Mouse (Mus musculus) gastrocnemius, postnatal 4 days (tissue): Measurements from ENCODE around the gene Kif5a. TPM values are rescaled to one million over a fixed set of nuclear protein-coding genes. Genes with fewer than 3 reads are reported as not detected.
A peak's percentile ranks its signal among the peaks of the same experiment; 100 is the strongest.

Source experiments
- DNase-seq, 2 experiments: peaks; one replicate each; pipeline ENCODE4 v3.0.0; 2021 to 2022; ENCODE audit warnings: low spot score in 2 of 2, mixed read lengths in 2 of 2
- total RNA-seq, 2 experiments: library from RNA; stranded (reverse); gene quantifications; 2 replicates each; pipeline ENCODE4 v1.2.3; 2021

Kif5a gene
- total RNA-seq, 2 experiments from 2014 or later: 1.2 to 1.4 TPM

DNA sequence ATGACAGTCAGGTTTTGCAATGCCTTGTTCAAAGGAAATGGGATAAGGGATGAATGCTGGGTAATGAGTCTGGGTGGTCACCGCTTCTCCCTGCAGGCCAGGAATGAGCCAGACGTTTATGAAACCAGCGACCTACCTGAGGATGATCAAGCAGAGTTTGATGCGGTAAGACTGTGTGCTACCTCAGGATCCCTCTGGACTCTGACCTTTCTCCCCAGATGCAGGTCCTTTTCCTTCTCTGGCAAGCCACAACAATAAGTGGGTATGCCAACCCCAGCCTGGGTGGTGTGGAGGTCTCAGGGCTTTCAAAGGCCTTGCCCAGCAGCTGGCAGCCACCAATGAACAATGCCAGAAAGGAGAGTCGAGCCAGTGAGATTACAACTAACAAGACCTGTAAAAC is 4.2 kb upstream of the Kif5a start:
- no peak for DNase-seq

DNA sequence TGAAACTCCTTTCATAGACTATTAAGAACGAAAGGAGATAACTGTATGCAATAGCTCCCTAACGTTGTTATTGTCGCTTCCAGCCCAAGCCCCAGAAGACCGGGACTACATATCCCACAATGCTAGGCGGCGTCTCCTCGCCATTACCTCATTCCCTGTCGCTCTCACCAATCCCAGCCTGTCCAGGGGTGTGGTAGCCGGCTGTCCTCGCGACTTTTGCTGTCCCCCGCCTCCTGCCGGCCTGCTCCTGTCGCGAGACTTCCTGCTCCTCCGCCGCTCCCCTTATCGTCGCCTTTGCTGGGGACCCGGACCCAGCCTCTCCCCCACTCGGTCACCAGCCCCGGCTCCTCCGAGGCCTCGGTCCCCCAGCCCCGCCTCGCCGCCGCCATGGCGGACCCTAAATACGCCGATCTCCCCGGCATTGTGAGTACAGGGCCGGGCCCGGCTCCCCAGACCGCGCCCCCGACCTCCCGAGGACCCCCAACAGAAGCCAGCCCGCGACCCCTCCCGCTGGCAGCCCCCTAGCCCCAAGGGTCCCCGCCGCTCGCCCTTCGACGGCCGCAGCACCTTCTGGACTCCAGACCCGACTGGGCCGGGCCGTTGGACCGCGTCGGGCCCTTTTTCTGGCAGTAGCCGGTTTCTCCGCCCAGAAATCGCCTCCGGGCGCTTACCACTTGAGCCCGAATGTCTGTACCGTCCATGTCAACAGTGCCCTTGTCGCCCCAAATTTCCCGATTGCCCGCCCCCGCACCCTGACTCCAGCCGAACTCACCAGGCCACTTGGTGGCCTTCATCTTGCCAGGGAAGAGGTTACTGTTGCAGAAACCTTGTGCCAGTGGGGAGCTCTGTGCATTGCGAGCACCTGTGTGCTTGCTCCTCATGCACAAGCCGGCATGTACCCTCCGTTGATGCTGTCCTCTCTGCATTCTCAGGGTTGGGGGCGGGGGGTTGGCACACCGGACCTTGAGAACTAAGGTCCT is 3.3 kb upstream of the Kif5a start, which contains the start of gene Dctn2:
Gene Dctn2, plus strand, starts transcription at position 257 of the 980 bp plus-strand sequence.
- DNase-seq: peak; percentile 81 to 93

DNA sequence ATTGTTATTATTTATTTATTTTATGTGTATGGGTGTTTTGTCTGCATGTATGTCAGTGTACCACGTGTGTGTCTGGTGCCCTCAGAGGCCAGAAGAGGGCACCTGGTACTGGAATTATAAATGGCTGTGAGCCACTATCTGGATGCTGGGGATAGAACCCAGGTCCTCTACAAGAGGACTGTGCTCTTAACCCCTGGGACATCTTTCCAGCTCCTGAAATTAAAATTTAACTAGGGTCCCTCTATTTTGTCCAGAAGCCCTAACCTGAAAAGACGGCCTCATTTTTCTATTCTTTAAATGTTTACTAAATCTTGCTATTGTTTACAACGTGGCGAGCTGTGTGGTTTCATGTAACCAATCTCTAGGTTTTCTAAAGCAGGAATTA is 2.6 kb upstream of the Kif5a start:
- DNase-seq: no peak

DNA sequence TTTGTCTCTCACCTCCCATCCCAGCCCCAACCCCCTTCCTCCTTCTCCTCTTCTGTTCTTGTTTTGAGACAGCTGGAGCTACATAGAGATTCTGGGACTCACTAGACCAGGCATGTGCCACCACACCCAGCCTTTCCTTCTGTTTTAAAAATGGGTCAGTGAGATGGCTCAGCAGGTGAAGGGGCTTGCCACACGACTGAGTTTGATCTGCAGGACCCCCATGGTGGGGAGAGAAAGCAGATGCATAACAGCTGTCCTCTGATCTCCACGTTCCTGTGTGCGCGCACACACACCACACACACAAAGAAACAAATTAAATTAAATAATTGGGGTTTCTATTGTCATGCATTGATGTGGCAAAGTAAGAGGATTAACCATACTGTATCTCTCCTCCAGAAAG is 1.8 kb upstream of the Kif5a start:
- DNase-seq: no peak

DNA sequence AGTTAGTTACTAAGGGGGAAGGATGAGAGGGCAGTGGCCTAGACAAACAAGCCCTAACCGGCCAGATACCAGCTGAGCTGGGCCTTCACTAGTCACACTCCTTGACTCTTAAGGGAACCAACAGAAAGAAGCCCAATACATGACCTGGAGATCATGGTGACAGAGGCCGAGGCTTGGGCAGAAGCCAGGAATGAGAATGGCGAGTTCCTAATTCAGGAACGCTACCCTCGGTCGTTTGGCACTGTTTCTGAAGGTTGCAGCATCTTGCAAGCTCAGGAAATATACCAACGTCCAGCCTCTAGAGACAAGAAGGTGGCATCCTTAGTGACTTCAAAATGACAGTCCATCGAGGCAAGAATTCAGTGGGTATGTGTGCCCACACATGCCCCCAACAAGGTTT is 1.2 kb upstream of the Kif5a start:
- no peak for DNase-seq

DNA sequence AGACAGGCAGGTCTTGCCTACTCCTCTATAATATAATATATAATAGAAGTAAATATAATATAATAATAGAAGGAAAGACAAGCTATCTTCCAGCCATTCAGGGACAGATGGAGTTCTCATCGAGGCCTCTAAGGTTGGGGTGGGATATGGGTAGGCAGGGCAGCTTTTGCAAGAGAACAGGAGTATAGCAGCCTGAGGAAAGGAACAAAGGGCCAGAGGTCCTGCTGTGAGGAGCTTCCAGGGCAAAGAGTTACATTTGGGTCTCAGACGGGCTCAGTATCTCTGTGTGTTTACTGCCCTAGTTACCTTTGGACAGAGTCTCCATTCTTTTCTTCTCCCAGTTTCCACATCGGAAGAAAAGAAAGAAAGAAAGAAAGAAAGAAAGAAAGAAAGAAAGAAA is 483 bp upstream of the Kif5a start:
- no peak for DNase-seq

DNA sequence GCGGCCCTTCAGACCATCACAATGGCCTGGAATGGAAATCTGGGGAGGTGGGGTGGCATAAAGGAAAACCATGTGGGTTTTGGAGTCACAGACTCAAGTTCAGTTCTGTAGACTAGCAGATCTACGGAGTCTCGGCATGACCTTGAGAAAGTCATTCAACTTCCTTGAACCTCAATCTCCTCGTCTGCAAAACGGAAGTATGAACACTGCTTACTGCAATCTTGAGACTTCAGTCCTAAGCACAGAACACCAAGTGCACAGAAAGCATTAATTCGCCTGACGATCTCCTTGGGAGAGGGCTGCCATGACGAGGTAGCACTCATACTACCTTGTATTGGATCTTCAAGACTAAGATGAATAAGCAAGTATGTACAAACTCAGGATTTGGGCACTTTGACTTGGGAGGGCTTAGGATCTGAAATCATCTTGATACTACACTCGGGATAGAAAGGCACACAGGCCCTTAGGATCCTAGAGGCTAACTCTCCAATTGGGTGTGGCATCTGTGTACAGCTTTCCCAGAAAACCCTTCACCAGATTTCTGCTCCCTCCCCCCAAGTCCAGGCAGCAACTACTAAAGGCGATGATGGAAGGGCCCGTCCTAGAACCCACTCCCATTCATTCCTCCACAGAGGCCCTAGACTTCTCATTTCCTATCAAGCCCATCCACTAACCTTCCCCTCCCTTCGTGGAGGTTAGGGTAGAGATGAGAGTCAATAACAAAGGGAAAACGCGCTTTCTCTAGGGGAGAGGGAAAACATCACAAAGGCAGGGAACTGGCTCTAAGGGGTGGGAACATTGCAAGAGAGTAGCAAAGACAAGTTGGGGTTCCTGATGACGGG is 1.2 kb downstream of the Kif5a start:
- DNase-seq: no peak

DNA sequence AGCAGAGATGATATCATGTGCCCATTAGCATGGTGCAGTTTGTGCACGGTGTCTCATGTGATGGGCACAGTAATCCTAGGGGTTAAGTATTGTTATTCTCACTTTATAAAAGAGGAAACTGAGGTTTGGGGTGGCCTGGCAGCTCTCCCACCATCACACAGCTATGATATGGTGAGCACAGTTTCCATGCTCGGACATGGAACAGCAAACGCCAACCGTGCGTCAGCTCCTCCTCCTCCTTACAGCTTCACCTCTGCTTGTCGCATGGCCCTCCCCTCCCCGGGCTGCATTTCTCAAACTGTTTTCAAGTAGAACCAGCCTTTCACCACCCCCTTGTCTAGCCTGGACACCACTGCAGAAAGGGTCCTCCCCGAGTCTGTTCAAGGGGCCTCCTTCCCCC is 4.7 kb downstream of the Kif5a start:
- no peak for DNase-seq

DNA sequence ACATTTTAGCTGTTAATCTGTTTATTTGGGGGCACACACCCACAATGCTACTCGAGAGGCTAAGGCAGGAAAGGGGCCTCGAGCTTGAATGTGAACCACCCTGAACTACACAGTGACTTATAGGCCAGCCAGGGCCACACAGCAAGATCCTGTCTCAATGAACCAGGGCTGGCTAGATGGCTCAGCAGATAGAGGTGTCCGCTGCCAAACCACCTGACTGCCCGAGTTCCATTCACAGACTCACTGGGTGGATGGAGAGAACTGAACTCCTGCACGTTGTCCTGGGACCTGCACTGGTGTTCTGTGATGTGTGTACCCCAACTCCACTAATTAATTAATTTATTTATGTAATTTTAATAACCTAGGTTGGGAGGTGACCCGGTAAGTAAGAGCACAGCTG is 5.4 kb downstream of the Kif5a start:
- no peak for DNase-seq

DNA sequence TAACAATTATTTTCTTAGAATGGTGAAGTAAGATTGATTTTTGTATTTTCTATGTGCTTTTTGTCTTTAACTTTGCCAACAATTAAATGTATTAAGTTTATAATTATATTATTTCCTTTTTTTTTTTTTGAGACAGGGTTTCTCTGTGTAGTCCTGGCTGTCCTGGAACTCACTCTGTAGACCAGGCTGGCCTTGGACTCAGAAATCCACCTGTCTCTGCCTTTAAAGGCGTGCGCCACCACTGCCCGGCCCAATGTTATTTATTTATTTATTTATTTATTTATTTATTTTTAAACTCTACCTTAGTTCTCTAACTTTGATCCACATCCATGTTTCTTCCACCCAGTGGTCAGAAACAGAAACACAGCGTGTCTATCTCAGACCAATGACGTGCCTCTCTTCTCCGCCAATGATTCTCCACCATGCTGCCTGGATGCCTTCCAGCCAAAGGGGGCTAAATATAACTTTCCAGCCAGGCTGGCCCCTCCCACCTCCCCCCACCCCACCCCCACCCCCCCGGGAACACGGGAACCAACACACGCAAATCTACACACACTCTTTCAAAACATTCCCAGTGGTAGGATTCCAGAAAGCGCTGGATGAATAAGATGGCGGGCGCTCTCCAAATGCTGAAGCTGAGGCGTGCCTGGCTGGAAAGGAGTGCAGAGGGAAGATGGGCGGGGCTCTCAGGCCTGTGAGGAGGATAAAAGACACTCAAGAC is 7.4 kb downstream of the Kif5a start:
- DNase-seq: peak in 1 of 2 experiments; percentile 67

DNA sequence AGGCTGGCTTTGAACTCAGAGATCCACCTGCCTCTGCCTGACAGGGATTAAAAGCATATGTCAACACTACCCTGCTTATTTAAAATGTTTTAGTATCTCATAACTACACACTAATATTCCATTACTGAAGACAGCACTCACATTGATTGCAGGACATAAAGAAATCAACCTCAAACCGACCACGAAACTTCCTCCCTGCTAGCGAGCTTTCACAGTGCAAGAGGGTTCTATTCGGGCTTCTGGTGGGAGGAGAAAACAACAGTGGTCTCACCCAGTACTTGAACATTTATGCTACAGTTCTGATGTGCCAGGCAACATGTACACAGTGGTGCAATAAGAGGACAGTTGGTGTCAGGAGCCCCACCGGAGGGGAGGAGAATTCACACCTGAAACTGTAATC is 12.3 kb downstream of the Kif5a start:
- DNase-seq: no peak

DNA sequence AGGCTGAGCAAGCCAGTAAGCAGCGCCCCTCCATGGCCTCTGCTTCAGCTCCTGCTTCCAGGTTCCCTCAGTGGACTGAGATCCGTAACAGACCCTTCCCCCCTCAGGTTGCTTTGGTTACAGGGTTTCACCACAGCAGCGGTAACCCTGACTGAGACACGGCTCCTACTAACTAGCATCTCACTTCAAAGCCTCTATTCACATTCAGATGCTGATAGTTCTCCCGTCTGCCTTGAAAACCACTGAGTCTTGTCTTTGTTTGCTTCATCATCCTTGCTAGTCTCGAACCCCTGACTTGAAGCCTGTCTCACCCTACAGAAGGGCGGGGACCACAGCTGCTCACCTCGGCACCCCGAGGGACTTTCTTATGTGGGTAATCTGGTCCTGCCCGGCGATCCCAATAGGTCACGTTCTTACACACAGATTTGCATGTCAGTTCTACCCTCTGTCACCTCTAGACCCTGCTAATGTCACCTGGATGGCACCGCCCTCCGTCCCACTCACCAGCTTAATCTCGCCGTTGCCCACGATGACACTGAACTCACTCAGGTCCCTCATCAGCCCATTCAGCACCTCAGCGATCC is 24.8 kb downstream of the Kif5a start:
- no peak for DNase-seq

DNA sequence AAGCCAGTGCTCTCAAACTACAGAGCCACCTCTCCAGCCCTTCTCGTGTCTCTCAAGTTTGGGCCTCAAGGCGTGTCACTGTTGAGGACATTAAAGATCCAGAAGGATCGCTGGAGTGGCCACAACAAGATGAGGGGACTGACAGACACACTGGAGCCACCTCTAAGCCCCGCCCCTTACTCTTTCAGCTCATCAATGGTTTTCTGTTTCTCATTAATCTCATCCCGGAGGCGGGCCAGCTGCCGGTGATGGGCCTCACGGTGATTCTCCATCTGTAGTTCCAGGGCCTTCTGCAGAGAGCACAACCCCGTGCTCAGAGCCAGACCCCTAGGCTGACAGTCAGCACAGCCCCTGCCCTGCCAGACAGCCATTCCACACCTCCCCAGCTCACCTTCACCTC is 26.6 kb downstream of the Kif5a start:
- no peak for DNase-seq

DNA sequence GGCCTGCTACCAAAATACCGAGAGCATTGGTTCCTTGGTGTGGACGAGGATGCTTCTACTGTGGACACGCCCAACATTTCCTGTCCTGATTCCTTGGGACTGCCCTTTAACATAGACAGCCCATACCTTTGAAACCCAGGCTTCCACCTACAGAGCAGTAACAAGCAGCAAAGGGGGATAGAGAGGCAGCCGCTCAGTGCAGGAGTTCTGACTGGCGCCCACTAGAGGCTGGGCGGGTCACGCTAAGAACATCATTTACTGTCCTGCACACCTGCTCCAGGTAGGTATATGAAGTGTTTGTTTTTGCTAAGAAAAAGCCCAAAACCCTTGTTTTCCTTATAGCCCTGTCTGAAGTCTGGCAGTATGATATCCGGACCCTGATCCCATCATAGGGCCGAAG is 30.0 kb downstream of the Kif5a start:
- no peak for DNase-seq

DNA sequence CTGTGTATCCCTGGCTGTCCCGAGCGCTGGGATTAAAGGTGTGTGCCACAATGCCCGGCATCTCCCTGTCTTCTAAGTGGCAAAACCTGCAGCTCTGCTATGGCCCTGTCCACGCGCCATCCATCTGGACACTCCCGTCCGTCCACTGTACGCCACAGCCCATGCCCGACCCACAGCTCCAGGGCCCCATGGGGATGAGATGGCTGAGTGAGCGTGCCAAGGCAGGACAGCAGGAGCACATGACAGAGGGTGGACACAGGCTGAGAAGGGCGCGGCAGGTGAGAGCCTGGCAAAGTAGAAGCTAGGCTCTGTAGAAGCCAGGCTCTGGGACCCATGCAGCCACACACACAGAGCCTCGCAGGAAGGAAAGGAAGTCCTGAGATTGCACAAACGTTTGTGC is 31.4 kb downstream of the Kif5a start:
- DNase-seq: no peak

DNA sequence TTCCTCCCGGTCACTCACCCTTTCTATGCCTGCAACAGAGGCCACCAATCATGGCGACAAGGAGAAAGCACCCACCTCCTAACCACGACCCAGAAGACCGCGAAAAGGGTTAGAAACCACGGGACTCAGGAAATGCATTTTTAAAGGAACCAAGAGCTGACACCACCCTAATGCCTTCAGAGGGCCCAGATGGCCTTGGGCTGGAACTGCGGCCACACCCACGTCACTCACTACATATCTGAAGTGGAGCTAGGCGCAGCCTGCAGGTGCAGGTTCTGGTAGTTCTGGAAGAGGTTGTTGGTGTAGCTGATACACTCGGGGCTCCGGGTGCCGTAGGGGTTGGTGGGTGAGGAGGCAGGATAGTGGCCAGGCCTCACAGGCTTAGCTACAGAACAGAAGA is 32.5 kb downstream of the Kif5a start:
- no peak for DNase-seq

DNA sequence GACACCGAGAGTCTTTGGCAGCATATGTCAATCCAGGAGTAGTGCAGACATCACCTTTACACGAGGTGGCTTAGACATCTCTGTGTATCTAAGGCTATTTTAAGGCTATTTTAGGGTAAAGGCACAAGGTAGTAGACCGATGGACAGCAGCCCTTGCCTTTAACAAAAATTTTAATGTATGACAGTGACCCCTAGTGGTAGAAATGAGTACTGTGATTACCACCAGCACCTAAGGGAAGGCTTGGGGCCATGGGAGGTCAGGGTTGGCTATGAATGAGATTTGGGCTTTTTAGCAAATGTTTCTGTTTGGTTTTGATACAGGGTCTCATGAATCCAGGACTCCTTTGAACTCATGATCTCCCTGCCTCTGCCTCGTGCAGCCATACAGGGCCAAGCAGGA is 34.3 kb downstream of the Kif5a start:
- no peak for DNase-seq

DNA sequence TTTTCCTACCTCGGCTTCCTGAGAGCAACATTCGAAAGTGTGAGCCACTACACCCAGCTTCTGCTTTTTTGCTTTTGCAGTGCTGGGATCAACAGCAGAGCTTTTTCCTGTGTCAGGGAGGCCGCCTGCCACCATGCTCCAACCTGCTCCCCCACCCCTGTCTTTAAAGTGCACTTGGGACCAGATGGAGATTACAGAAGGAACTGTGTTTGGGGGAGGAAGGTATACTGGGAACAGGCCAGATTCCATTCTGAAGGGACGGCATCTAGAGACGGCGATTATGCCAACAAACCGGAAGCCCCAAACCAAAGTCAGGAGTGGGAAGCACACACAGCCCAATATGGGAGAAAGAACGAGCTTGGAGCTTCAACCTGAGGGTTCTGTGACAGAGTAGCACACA is 36.0 kb downstream of the Kif5a start:
- no peak for DNase-seq

DNA sequence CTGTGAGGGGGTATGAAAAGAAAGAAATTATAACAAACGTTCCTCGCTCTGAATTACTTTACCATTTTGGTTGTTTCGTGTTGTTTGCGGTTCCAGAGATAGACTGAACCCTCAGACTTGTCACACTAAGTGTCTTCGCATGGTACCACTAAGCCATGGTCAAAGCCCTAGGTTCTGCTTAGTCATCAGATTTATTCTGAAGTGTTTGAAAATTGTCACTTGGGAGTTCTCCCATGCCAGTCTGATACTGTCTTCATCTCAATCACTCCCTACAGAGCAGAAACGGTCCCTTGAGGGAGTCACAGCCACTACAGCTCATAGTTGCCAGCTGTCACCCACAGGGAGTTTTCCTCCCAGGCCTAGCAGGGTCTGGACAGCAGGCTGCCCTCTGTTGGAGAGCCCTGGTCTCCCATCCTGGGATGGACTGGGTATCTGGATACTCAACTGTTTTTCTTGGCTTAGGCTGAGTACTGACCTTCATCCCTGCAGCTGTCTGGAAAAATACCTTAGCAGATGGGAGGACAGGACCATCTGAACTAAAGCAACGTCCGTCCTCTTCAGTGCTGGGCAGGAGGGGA is 36.7 kb downstream of the Kif5a start:
- DNase-seq: no peak

DNA sequence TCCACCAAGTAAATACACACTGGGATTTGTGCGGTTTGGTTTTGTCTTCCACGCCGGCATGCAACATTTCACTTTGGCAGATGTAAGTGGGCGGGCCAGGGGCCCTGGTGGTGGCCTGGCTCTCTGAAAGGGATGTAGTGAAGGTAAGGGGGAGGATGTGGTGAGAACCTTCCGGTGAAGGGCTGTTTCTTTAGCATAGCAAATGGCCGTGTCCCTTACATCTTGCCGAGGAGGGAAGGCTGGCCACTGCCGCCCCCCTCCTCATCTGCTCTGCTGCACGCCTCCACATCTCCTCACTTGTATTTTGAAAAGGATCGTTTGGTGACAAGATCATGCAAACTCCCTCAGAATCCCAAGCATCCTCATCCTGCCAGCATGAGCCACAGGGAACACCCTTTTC is 37.4 kb downstream of the Kif5a start:
- no peak for DNase-seq

DNA sequence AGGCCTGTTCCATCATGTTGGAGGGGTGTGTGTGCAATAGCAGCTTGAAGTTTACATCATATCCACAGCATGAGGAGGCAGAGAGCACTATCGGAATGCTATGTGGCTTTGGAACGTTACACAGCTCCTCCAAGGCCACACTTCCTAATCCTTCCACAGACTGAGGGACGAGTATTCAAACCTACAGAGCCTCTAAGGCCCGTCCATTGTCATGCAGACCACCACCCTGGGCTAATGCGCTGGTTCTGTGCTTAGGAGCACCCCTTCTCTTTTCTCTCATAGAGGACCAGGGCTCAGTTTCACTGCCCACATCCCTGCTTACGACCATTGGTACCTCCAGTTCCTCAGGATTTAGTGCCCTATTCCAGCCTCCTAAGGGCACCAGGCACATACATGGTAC is 37.9 kb downstream of the Kif5a start:
- DNase-seq: no peak
